Mouse (Mus musculus): ENCODE measurements around the gene Bcar3. TPM values are rescaled to one million over a fixed set of nuclear protein-coding genes. Genes with fewer than 3 reads are reported as not detected.

Gene Bcar3
- under 1 TPM; 0.85 to 0.97 TPM for total RNA-seq (2023)

DNA sequence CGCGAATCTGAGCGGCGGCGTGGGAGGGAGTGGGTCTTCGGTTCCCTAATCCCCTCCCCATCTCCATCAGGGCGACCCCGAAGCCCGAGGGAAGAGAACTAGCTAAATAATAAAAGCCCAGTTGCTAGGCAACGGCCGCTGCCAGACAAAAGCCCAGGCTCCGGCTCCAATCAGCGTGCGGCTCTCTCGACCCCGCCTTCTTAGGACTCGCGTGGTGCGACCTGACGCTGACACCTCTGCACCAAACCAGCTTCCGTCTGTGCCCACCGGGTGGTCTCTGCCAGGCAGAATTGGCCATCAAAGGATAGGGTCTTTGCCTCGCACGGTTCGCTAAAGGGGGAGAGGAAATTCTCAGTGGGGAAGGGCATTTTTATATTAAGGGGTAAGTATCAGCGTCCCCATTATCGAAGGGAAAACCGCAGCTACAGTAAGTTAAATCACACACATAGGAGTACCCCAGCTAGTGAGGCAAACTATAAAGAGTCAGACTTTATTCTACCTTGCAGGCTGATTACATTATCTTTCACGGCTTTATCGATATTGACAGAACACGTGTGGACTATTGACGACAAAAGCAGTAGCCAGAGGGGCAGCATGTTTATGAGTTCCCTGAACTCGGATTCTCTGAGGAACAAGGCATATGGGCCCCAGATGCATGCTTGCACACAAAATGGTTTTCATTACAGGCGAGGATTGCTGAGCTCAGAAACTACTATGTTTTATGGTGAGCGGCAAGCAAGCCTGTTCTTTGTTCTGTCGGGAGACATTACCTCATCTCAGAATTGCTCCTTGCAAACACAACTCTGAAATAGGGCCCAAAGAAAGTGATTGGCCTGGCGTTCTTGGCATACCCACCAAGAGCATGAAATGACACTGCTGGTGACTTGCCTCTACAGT, at the start of gene Bcar3:
Gene Bcar3 (plus strand): TSS at position 183 of the 897 bp plus-strand sequence.

GRCm38 (mm10) chr3:122245215-122245877, 48.6 kb upstream of the Bcar3 start, which contains the start of gene Gclm:
TSS of gene Gclm (plus strand) at chr3:122245557.

GRCm38 (mm10) chr3:122274241-122275024, 19.5 kb upstream of the Bcar3 start, which contains the start of gene Dnttip2:
TSS of gene Dnttip2 (plus strand) at chr3:122274388.

Other genes starting within 250 kb of the Bcar3 start
- under 1 TPM; 0.15 to 1.00 TPM for gene Abca4, start 249.7 kb upstream of the Bcar3 start, total RNA-seq (2023)
- 10 to 100 TPM; 27.7 to 47.0 TPM for gene Gclm, start 48.6 kb upstream of the Bcar3 start, total RNA-seq (2023)
- gene Dnttip2, start 19.7 kb upstream of the Bcar3 start, total RNA-seq (2023) = 10 to 100 TPM; 59.0 to 60.1 TPM

All from monocyte, adult 59 days (primary cell).